ENCODE assay signal across 23 mouse cellular contexts in the genomic region with DNA sequence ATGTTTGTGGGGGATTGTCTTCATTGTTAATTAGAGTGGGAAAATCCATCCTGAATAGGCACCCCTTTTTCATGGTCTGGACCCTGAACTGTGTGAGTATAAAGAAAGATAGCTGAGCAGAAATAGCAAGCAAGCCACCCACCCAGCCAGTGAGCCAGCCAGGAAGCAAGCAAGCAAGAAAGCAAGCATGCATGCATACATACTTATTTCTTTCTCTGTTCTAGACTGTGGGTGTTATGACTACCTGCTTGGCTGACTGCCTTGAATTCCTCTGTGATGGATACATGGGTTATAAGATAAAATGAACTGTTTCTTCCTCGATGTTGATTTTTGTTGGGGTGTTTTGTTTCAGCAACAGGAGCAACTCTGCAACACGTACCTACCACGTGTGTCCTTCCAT.
"Had no signal": no experiment of that assay in that cellular context is flagged by ENCODE, and none has a peak within 500 bp of the region (broad histone marks: within the 10 kb centered on the region; RNA-seq: fewer than 3 reads in every experiment).

No protein-coding gene starts in this region.

- H3K9ac ChIP-seq: hindbrain, embryonic 13.5 days; hindbrain, embryonic 15.5 days; limb, embryonic 12.5 days; liver, embryonic 13.5 days had no signal

- H3K4me3 ChIP-seq: hindbrain, embryonic 13.5 days; hindbrain, embryonic 15.5 days; layer of hippocampus, adult 2 months; left cerebral cortex, adult 2 months; limb, embryonic 10.5 days; limb, embryonic 12.5 days; liver, embryonic 13.5 days had no signal

- ATAC-seq: hindbrain, postnatal 0 days; intestine, embryonic 16.5 days had no signal

- H3K27me3 ChIP-seq: hindbrain, embryonic 13.5 days; hindbrain, embryonic 15.5 days; limb, embryonic 12.5 days; liver, embryonic 13.5 days had no signal

- H3K36me3 ChIP-seq: hindbrain, embryonic 13.5 days; hindbrain, embryonic 15.5 days; limb, embryonic 10.5 days; limb, embryonic 12.5 days; liver, embryonic 13.5 days had no signal

- DNase-seq: gastrocnemius, postnatal 14 days; gastrocnemius, postnatal 36 days; heart, adult 18-20 months; heart, postnatal 14 days; heart, postnatal 36 days; kidney, adult 11 months; kidney, adult 2 months; kidney, adult 9 months; kidney, postnatal 10 days; kidney, postnatal 25 days; kidney, postnatal 4 days; liver; liver, embryonic 13.5 days had no signal

- H3K4me2 ChIP-seq: heart, embryonic 11.5 days; hindbrain, embryonic 13.5 days; hindbrain, embryonic 15.5 days; limb, embryonic 12.5 days; liver, embryonic 11.5 days; liver, embryonic 13.5 days had no signal

- H3K9me3 ChIP-seq: hindbrain, embryonic 13.5 days; hindbrain, embryonic 15.5 days; limb, embryonic 10.5 days; liver, embryonic 13.5 days had no signal

- H3K27ac ChIP-seq: hindbrain, embryonic 13.5 days; hindbrain, embryonic 15.5 days; hindbrain, postnatal 0 days; layer of hippocampus, adult 2 months; left cerebral cortex, adult 2 months; limb, embryonic 10.5 days; limb, embryonic 12.5 days; liver, embryonic 13.5 days had no signal
